Mouse (Mus musculus): ENCODE measurements at regions not wholly inside any gene's neighbourhood (a gene's known extent, or its start where the extent isn't known, plus 50 kb on each side); places are given as distances from the start of the nearest gene placed in this dataset.

DNA sequence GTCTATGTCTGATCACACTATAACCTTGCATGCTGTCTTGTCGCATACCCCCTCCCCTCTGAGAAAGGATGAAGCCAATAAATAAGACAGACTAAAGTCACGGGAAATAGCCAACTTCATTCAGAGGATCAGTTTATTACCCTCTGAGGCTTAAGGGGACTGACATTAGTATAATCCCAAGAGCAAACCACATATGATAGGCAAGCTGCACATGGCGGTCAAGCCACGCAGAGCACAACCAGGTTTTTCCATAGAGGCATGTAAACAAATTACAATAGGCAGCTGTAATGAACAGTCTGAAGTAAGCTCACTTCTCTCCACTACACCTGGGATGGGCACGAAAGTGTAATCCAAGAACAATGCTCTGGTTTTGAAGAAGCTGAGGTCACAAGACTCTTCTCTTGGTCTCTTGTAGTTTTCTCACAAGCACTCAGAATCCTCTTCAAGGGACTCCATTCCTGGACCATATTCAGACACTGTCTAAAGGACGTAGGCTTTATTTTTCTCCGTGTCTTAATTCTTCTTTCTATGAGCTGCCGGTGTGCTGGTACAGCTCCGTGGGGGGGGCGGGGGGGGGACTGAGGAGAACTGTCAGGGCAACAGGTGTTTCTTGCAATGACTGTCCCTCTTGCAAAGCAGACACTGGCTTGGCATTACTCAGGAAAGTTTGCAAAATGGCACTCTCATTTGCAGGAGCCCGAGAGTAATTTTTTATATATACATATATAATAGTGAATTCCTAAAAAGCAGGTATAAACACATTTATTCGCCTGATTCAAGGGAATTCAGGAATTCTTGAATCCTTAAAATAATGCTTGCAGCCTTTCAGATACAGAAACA is 118.4 kb upstream of the Itga4 start:
- no peak overlapping the region for H3K27ac ChIP-seq (ENCODE audit: low read depth)
- ATAC-seq (ENCODE audit: insufficient read depth, low read depth) (no peak), DNase-seq (ENCODE audit: low spot score) (no peak)
- H3K27me3 ChIP-seq (ENCODE audit: control insufficient read depth, insufficient read depth, low read length), result no peaks in the 10 kb centered on the region
- 82% methylated on average over 12 of the region's 12 CpGs for WGBS
- H3K4me3 ChIP-seq (ENCODE audit: low read depth, low read length), result no peak overlapping the region
- no peaks in the 10 kb centered on the region for H3K4me1 ChIP-seq (ENCODE audit: control insufficient read depth, insufficient read depth)
- H3K9me3 ChIP-seq (replicated peaks; ENCODE audit: control insufficient read depth, low read length), result no peaks in the 10 kb centered on the region
- H3K36me3 ChIP-seq (replicated peaks; ENCODE audit: control insufficient read depth, insufficient read depth, low read length), result no peaks in the 10 kb centered on the region
- H3K4me2 ChIP-seq (ENCODE audit: low read depth, low read length), result no peak overlapping the region
- TF ChIP-seq CTCF (IDR thresholded peaks at IDR 0.05; ENCODE audit: low read depth), result no peak
- TF ChIP-seq EP300 (IDR thresholded peaks at IDR 0.05; ENCODE audit: low read depth), result no peak
- no peak overlapping the region for H3K9ac ChIP-seq (replicated peaks; ENCODE audit: low read depth, low read length)

DNA sequence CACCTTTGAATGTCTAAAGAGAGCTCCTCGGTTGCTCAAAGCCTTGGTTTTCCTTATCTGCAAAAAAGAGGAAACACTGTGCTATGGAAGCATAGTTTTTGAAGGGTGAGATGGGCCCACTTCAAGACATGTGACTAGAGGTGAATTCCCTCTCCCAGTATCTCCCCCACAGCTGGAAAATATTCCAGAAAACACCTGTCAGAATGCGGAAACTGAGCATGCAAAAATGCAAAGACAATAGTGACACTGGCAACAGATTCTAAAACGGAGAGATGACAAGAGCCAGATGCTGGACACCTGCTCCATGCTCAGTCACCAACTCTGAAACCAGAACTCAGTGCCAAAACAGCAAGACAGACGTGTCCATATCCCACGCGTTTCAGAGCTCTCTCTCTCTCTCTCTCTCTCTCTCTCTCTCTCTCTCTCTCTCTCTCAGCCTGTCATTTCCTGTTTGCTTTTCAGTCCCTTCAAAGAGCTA is 117.5 kb upstream of the Itga4 start:
- H3K4me1 ChIP-seq (ENCODE audit: control insufficient read depth, insufficient read depth), result no peaks in the 10 kb centered on the region
- ATAC-seq (ENCODE audit: insufficient read depth, low read depth), result no peak
- H3K27ac ChIP-seq (ENCODE audit: low read depth), result no peak overlapping the region
- H3K9ac ChIP-seq (replicated peaks; ENCODE audit: low read depth, low read length), result no peak overlapping the region
- WGBS, result 30% methylated on average over 6 of the region's 6 CpGs
- no peak for TF ChIP-seq EP300 (IDR thresholded peaks at IDR 0.05; ENCODE audit: low read depth)
- TF ChIP-seq CTCF (IDR thresholded peaks at IDR 0.05; ENCODE audit: low read depth), result no peak
- no peaks in the 10 kb centered on the region for H3K36me3 ChIP-seq (replicated peaks; ENCODE audit: control insufficient read depth, insufficient read depth, low read length)
- no peak overlapping the region for H3K4me3 ChIP-seq (ENCODE audit: low read depth, low read length)
- DNase-seq (ENCODE audit: low spot score), result no peak
- H3K9me3 ChIP-seq (replicated peaks; ENCODE audit: control insufficient read depth, low read length), result no peaks in the 10 kb centered on the region
- H3K4me2 ChIP-seq (ENCODE audit: low read depth, low read length), result no peak overlapping the region
- H3K27me3 ChIP-seq (ENCODE audit: control insufficient read depth, insufficient read depth, low read length), result no peaks in the 10 kb centered on the region

DNA sequence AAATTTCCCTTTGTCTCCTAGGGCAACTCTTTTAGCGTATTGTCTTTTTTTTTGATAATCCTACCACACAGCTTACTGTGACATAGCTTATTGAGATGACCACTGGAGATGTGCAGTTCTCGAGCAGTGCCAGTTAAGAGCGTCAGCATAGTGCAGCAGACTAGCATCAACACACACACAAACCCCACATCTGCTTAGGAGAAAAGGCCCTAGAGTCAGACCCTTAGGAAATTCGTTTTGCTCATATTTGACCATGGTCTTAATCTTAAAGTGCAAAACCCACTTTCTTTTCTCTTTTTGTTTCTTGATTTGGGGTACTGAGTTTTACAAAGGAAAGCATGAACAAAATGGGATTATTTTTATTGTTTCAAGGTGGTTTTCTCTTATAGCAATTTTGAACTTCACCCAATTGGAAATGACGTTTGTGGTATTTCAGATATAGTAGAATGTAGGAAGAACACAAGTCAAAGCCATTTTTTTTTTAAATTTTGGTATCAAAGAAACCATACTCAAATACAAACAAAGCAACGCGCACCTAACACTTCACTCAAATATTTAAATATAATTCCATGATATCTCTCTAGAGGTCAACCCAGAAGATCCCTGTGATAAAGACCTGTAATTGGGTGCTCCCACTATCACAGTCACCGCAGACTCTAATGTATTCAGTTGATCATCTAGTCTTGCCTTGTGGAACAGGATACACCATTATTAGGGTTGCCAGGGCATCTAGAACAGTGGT is 116.7 kb upstream of the Itga4 start:
- Histone ChIP-seq H3K27me3 (ENCODE audit: control insufficient read depth, insufficient read depth, low read length) (no peaks in the 10 kb centered on the region), H3K9me3 (replicated peaks; ENCODE audit: control insufficient read depth, low read length) (no peaks in the 10 kb centered on the region), H3K9ac (replicated peaks; ENCODE audit: low read depth, low read length) (no peak overlapping the region), H3K4me2 (ENCODE audit: low read depth, low read length) (no peak overlapping the region), H3K36me3 (replicated peaks; ENCODE audit: control insufficient read depth, insufficient read depth, low read length) (no peaks in the 10 kb centered on the region), H3K27ac (ENCODE audit: low read depth) (no peak overlapping the region), H3K4me3 (ENCODE audit: low read depth, low read length) (no peak overlapping the region), H3K4me1 (ENCODE audit: control insufficient read depth, insufficient read depth) (no peaks in the 10 kb centered on the region)
- 84% methylated on average over 8 of the region's 8 CpGs for WGBS
- ATAC-seq (ENCODE audit: insufficient read depth, low read depth), result no peak
- TF ChIP-seq EP300 (IDR thresholded peaks at IDR 0.05; ENCODE audit: low read depth) (no peak), CTCF (IDR thresholded peaks at IDR 0.05; ENCODE audit: low read depth) (no peak)
- no peak for DNase-seq (ENCODE audit: low spot score)

DNA sequence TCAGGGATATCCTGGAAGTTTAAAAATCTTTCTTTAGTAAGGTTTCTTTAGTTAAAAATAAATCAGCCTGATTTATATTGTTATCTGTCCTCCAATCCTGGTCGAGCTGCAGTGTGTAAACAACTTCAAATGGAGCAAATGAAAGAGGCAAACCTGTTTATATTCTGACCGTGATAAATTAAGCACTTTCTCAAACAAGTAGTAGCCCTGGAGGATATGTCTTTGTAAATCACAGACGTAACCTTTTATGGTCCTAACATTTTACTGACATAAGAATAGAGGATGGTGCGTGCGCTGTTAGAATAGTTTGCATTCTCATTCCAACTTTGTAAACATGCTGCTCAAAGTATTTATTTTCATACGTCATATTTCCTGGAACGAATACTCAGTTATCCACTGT is 113.3 kb upstream of the Itga4 start:
- WGBS, result 70% methylated on average over 7 of the region's 7 CpGs
- H3K27me3 ChIP-seq (ENCODE audit: control insufficient read depth, insufficient read depth, low read length), result no peaks in the 10 kb centered on the region
- H3K36me3 ChIP-seq (replicated peaks; ENCODE audit: control insufficient read depth, insufficient read depth, low read length), result no peaks in the 10 kb centered on the region
- H3K9ac ChIP-seq (replicated peaks; ENCODE audit: low read depth, low read length), result no peak overlapping the region
- no peaks in the 10 kb centered on the region for H3K9me3 ChIP-seq (replicated peaks; ENCODE audit: control insufficient read depth, low read length)
- ATAC-seq (ENCODE audit: insufficient read depth, low read depth) (no peak), DNase-seq (ENCODE audit: low spot score) (no peak)
- H3K4me2 ChIP-seq (ENCODE audit: low read depth, low read length), result no peak overlapping the region
- H3K4me3 ChIP-seq (ENCODE audit: low read depth, low read length), result no peak overlapping the region
- no peak overlapping the region for H3K27ac ChIP-seq (ENCODE audit: low read depth)
- TF ChIP-seq EP300 (IDR thresholded peaks at IDR 0.05; ENCODE audit: low read depth), result no peak
- no peak for TF ChIP-seq CTCF (IDR thresholded peaks at IDR 0.05; ENCODE audit: low read depth)
- H3K4me1 ChIP-seq (ENCODE audit: control insufficient read depth, insufficient read depth), result no peaks in the 10 kb centered on the region

DNA sequence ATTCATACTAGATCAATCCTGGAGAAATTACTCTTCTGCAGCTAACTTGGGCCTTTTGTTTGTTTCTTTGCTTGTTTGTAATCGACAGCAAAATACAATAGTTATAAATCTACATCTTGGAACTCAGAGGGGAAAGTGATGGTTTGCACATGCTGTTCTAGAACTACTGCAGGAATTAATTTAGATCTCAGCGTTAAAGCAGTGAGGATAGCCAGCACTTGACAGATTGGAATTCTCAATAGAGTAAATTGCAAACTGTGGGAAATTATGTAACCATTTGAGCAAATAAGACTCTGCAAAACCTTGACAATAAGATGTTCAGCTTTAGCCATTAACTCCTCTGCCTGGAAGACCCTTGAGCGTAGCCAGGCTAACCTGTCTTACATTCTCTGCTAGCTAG is 112.0 kb upstream of the Itga4 start:
- Histone ChIP-seq H3K4me1 (ENCODE audit: control insufficient read depth, insufficient read depth) (no peaks in the 10 kb centered on the region), H3K4me2 (ENCODE audit: low read depth, low read length) (no peak overlapping the region), H3K9ac (replicated peaks; ENCODE audit: low read depth, low read length) (no peak overlapping the region), H3K27me3 (ENCODE audit: control insufficient read depth, insufficient read depth, low read length) (no peaks in the 10 kb centered on the region), H3K27ac (ENCODE audit: low read depth) (no peak overlapping the region), H3K4me3 (ENCODE audit: low read depth, low read length) (no peak overlapping the region), H3K9me3 (replicated peaks; ENCODE audit: control insufficient read depth, low read length) (no peaks in the 10 kb centered on the region), H3K36me3 (replicated peaks; ENCODE audit: control insufficient read depth, insufficient read depth, low read length) (no peaks in the 10 kb centered on the region)
- DNase-seq (ENCODE audit: low spot score), result no peak
- no peak for ATAC-seq (ENCODE audit: insufficient read depth, low read depth)
- no peak for TF ChIP-seq EP300 (IDR thresholded peaks at IDR 0.05; ENCODE audit: low read depth)
- no peak for TF ChIP-seq CTCF (IDR thresholded peaks at IDR 0.05; ENCODE audit: low read depth)
- WGBS, result 88% methylated on average over 3 of the region's 3 CpGs
